In the genomic region with DNA sequence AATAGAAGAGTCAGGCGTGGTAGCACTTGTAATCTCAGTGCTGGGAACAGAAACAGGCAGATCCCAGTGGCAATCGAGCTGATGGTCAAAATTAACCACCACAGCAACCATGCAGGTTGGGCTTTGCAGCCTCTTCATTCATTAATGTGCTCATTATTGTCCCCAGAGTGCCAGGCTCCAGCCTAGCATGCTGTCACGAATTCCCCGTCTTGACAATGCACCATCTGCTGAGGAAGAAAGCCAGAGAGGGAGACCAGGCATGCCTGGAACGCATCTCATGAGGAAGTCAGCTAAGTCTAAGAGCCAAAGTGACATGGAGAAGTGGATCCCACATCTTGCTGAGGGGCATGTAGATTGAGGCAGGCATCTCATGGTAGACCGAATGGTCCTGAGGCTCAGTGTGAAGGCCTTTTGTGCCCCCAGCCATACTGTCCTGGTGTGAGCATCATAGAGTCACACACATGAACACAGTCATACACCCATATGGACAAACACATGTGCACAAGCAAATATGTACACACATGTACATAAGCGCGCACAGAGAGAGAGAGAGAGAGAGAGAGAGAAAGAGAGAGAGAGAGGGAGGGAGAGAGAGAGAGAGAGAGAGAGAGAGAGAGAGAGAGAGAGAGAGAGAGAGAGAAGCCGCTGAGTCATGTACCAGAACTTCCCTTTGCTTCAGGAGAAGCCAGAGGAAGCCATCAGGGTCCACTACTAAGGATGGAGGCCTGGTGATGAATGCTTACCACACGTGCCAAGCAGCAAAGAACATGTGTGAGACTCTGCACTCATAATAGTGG, we compare ENCODE assay signal across 18 mouse cellular contexts. TPM values are rescaled to one million over a fixed set of nuclear protein-coding genes. Genes with fewer than 3 reads are reported as not detected.
DNase-seq lines count a peak whose midpoint lies in the region; ATAC-seq and TF ChIP-seq lines count a peak whose summit lies in the region.
"Had no signal": no experiment of that assay in that cellular context is flagged by ENCODE, and none has a peak within 500 bp of the region (broad histone marks: within the 10 kb centered on the region; RNA-seq: fewer than 3 reads in every experiment).

No protein-coding gene starts in this region.

- peaks cover 3% of the 10 kb centered on the region for H3K27me3 ChIP-seq in cerebellum, adult 2 months (ENCODE audit: control insufficient read depth, insufficient read depth, low read length)
- peaks cover 14% of the 10 kb centered on the region for H3K27me3 ChIP-seq in hindbrain, embryonic 11.5 days (ENCODE audit: control insufficient read depth, insufficient read depth, low read length)
- H3K27me3 ChIP-seq in hindbrain, embryonic 16.5 days (replicated peaks; ENCODE audit: control insufficient read depth, insufficient read depth, low read length) = peaks cover 13% of the 10 kb centered on the region

- no peaks in the 10 kb centered on the region for H3K9me3 ChIP-seq in hindbrain, embryonic 11.5 days (ENCODE audit: control insufficient read depth, low read length)
- no peaks in the 10 kb centered on the region for H3K9me3 ChIP-seq in hindbrain, embryonic 16.5 days (ENCODE audit: control insufficient read depth, low read length)
- H3K9me3 ChIP-seq: intestine, embryonic 15.5 days; lung, embryonic 15.5 days had no signal

- TF ChIP-seq CTCF in cerebellum, adult 2 months (IDR thresholded peaks at IDR 0.05; ENCODE audit: borderline replicate concordance, insufficient read depth, low read depth, low read length) = no peak

- H3K4me3 ChIP-seq in cerebellum, adult 2 months (replicated peaks; ENCODE audit: insufficient read depth, low read depth, low read length) = no peak overlapping the region
- no peak overlapping the region for H3K4me3 ChIP-seq in hindbrain, embryonic 11.5 days (ENCODE audit: low read depth, low read length)
- H3K4me3 ChIP-seq in hindbrain, embryonic 16.5 days (ENCODE audit: low read length) = no peak overlapping the region
- H3K4me3 ChIP-seq: intestine, embryonic 15.5 days; lung, embryonic 15.5 days had no signal

- no peaks in the 10 kb centered on the region for H3K36me3 ChIP-seq in hindbrain, embryonic 11.5 days (ENCODE audit: control insufficient read depth, insufficient read depth, low read length)
- no peaks in the 10 kb centered on the region for H3K36me3 ChIP-seq in hindbrain, embryonic 16.5 days (ENCODE audit: control insufficient read depth, insufficient read depth, low read length)
- H3K36me3 ChIP-seq: intestine, embryonic 15.5 days; lung, embryonic 15.5 days had no signal

- ATAC-seq in hindbrain, embryonic 11.5 days (ENCODE audit: low FRiP score) = no peak
- no peak for ATAC-seq in hindbrain, embryonic 16.5 days
- ATAC-seq: intestine, embryonic 15.5 days had no signal

- no peak overlapping the region for H3K9ac ChIP-seq in hindbrain, embryonic 11.5 days (ENCODE audit: low read depth, low read length)
- H3K9ac ChIP-seq in hindbrain, embryonic 16.5 days (ENCODE audit: low read depth, low read length) = no peak overlapping the region
- H3K9ac ChIP-seq: intestine, embryonic 15.5 days; lung, embryonic 15.5 days had no signal

- DNase-seq in cerebellum, adult 2 months = peak; percentile 22 to 45
- DNase-seq in cerebellum, adult 11-12 months = no peak
- peak; percentile 26 for DNase-seq in hindbrain, embryonic 11.5 days (ENCODE audit: low spot score)
- DNase-seq in 416B (ENCODE audit: low read depth) = peak; percentile 35
- peak; percentile 40 to 62 for DNase-seq in layer of hippocampus, adult 8-10 months (ENCODE audit: low spot score in 2 of 2)
- DNase-seq in embryo, embryonic 9.5 days (ENCODE audit: extremely low spot score) = no peak
- DNase-seq in urinary bladder, adult 2 months (ENCODE audit: low spot score) = no peak
- DNase-seq: adrenal gland, adult 2 months; heart, postnatal 14 days had no signal

- peaks cover 7% of the 10 kb centered on the region for H3K4me1 ChIP-seq in cerebellum, adult 2 months (ENCODE audit: control insufficient read depth, insufficient read depth, low read length)
- H3K4me1 ChIP-seq in hindbrain, embryonic 11.5 days (replicated peaks; ENCODE audit: control insufficient read depth, insufficient read depth, low read length) = peaks cover 7% of the 10 kb centered on the region; the same call in 1 of the 2 replicates
- H3K4me1 ChIP-seq in hindbrain, embryonic 16.5 days (ENCODE audit: control insufficient read depth, insufficient read depth, low read depth, low read length) = peaks cover 21% of the 10 kb centered on the region

- WGBS in cerebellum, adult 2 months = 43% methylated on average over 10 of the region's 10 CpGs
- 68% methylated on average over 10 of the region's 10 CpGs for WGBS in hindbrain, embryonic 11.5 days
- WGBS in hindbrain, embryonic 16.5 days = 50% methylated on average over 10 of the region's 10 CpGs

- H3K27ac ChIP-seq in cerebellum, adult 2 months (ENCODE audit: insufficient read depth, low read length) = no peak overlapping the region
- H3K27ac ChIP-seq in hindbrain, embryonic 11.5 days (ENCODE audit: low read depth, low read length) = no peak overlapping the region
- H3K27ac ChIP-seq in hindbrain, embryonic 16.5 days (ENCODE audit: low read depth, low read length) = no peak overlapping the region
- H3K27ac ChIP-seq: intestine, embryonic 15.5 days; lung, embryonic 15.5 days had no signal

- no peak overlapping the region for H3K4me2 ChIP-seq in hindbrain, embryonic 11.5 days (replicated peaks; ENCODE audit: low read depth, low read length)
- no peak overlapping the region for H3K4me2 ChIP-seq in hindbrain, embryonic 16.5 days (ENCODE audit: low read length)
- H3K4me2 ChIP-seq: intestine, embryonic 15.5 days; lung, embryonic 15.5 days had no signal

- TF ChIP-seq POLR2A in cerebellum, adult 2 months (IDR thresholded peaks at IDR 0.05; ENCODE audit: borderline replicate concordance, insufficient read depth, low read length) = no peak

RNA-seq across cellular contexts. Expression of gene Tcf15, which starts 4.0 kb away (rescaled TPM):
- polyA plus RNA-seq in cerebellum, adult 2 months (2012; rRNA removed) = 2.6 TPM in 2 replicates
- 10.7 and 13.1 TPM in 2 replicates for polyA plus RNA-seq in hindbrain, embryonic 11.5 days (2014; fragmentation: Nextera tagmentation; extraction: Ambion mirVana)
- polyA plus RNA-seq in hindbrain, embryonic 16.5 days (2015; fragmentation: Nextera tagmentation; extraction: Ambion mirVana) = 1.3 TPM in 2 replicates
- 1 to 10 TPM; 2.0 to 3.9 (median 2.7) TPM for total RNA-seq in layer of hippocampus, adult 8-10 months (2022)
- polyA plus RNA-seq in urinary bladder, adult 2 months (2012; rRNA removed) = 2.3 and 2.8 TPM in 2 replicates
- total RNA-seq: granulocyte monocyte progenitor cell, adult 5-6 weeks; liver, adult 2 months; megakaryocyte, adult 5-6 weeks; monocyte, adult 5-6 weeks had no signal
- polyA plus RNA-seq: liver, adult 2 months had no signal

RNA-seq across cellular contexts. Expression of gene Srxn1, which starts 34.1 kb away (rescaled TPM):
- 138 TPM in 2 replicates for polyA plus RNA-seq in cerebellum, adult 2 months (2012; rRNA removed)
- polyA plus RNA-seq in hindbrain, embryonic 11.5 days (2014; fragmentation: Nextera tagmentation; extraction: Ambion mirVana) = 13.4 and 14.8 TPM in 2 replicates
- polyA plus RNA-seq in hindbrain, embryonic 16.5 days (2015; fragmentation: Nextera tagmentation; extraction: Ambion mirVana) = 28.6 and 32.1 TPM in 2 replicates
- total RNA-seq in layer of hippocampus, adult 8-10 months (2022) = 10 to 100 TPM; 65.7 to 77.7 (median 72.6) TPM
- polyA plus RNA-seq in urinary bladder, adult 2 months (2012; rRNA removed) = 44.9 and 46.3 TPM in 2 replicates

RNA-seq across cellular contexts. Expression of gene Scrt2, which starts 58.1 kb away (rescaled TPM):
- 14.8 and 15.4 TPM in 2 replicates for polyA plus RNA-seq in cerebellum, adult 2 months (2012; rRNA removed)
- 27.1 and 31.4 TPM in 2 replicates for polyA plus RNA-seq in hindbrain, embryonic 11.5 days (2014; fragmentation: Nextera tagmentation; extraction: Ambion mirVana)
- polyA plus RNA-seq in hindbrain, embryonic 16.5 days (2015; fragmentation: Nextera tagmentation; extraction: Ambion mirVana) = 7.6 and 8.0 TPM in 2 replicates
- total RNA-seq in layer of hippocampus, adult 8-10 months (2022) = 10 to 100 TPM; 16.9 to 20.3 (median 18.4) TPM
- polyA plus RNA-seq in urinary bladder, adult 2 months (2012; rRNA removed) = 0.01 TPM in 1 of 2 replicates, not detected in the other
- total RNA-seq: granulocyte monocyte progenitor cell, adult 5-6 weeks; heart, postnatal 14 days; liver, adult 2 months; megakaryocyte, adult 5-6 weeks; monocyte, adult 5-6 weeks had no signal
- polyA plus RNA-seq: kidney, embryonic 16.5 days; liver, adult 2 months; lung, embryonic 15.5 days; thymus, postnatal 0 days had no signal

Comparison
In these comparisons a context has a peak if more than half of its experiments do, and no peak if none do; other contexts are left out.
1. DNase-seq: peak in cerebellum, adult 2 months (2 of 2), hindbrain, embryonic 11.5 days (single experiment), 416B (single experiment) and layer of hippocampus, adult 8-10 months (2 of 2); none in cerebellum, adult 11-12 months (single experiment), embryo, embryonic 9.5 days (single experiment) and urinary bladder, adult 2 months (single experiment).